Mouse (Mus musculus): ENCODE data around the gene Abca1.

DNA sequence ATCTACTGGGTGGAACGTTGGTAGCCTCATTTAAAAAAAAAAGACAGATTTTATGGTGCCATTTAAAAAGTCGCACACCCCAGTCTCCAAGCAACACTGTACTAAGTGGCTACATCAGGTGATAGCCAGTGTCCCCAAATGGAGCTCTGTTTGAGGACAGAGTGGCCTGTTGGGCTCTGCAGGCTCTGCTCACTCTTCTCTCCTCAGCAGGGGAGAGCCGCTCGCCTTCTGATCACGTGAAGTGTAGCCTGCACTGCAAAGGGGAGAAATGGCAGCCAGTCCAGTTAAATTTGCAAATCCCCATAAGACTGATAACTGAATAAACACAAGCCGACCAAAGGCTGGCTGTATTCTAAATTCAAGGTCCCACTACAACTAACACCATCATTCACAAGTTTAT, 6.0 kb downstream of the Abca1 start:
- TF ChIP-seq CTCF (IDR thresholded peaks at IDR 0.05; ENCODE audit: low read depth), result no peak
- TF ChIP-seq EP300 (IDR thresholded peaks at IDR 0.05; ENCODE audit: low read depth), result no peak

Measured in heart, postnatal 0 days (tissue).